Mouse (Mus musculus) kidney, adult 8-10 months (tissue): ENCODE results near the gene Zxdc.
A peak's percentile ranks its signal among the peaks of the same experiment; 100 is the strongest.

ENCODE experiments used
- DNase-seq, 2 experiments: peaks; one replicate each; pipeline ENCODE4 v3.0.0; 2022

Gene Zxdc

GRCm38 (mm10) chr6:90381465-90381864 is 12.2 kb downstream of the Zxdc start:
- DNase-seq = no peak

- no peak for DNase-seq
Observed at GRCm38 (mm10) chr6:90390629-90391028, 21.3 kb downstream of the Zxdc start.

- no peak for DNase-seq
Observed at GRCm38 (mm10) chr6:90393948-90394347, 24.7 kb downstream of the Zxdc start.

- no peak for DNase-seq
Observed at GRCm38 (mm10) chr6:90395751-90396150, 26.5 kb downstream of the Zxdc start.

- no peak for DNase-seq
Observed at GRCm38 (mm10) chr6:90397291-90397690, 28.0 kb downstream of the Zxdc start.

GRCm38 (mm10) chr6:90408632-90409031 is 39.3 kb downstream of the Zxdc start:
- DNase-seq = no peak

- no peak for DNase-seq
Observed at GRCm38 (mm10) chr6:90410972-90411371, 41.7 kb downstream of the Zxdc start.

GRCm38 (mm10) chr6:90411926-90412325 is 42.6 kb downstream of the Zxdc start:
- no peak for DNase-seq

- peak; percentile 83 to 84 for DNase-seq
Observed at GRCm38 (mm10) chr6:90422565-90422964, 53.3 kb downstream of the Zxdc start.

GRCm38 (mm10) chr6:90425361-90425760 is 56.1 kb downstream of the Zxdc start:
- DNase-seq = no peak

- no peak for DNase-seq
Observed at GRCm38 (mm10) chr6:90426003-90426402, 56.7 kb downstream of the Zxdc start.

GRCm38 (mm10) chr6:90428380-90428974 is 59.2 kb downstream of the Zxdc start, which contains the start of gene Cfap100:
Gene Cfap100, minus strand, starts transcription at chr6:90428797.
- DNase-seq = peak; percentile 71 to 83

GRCm38 (mm10) chr6:90429911-90430310 is 60.6 kb downstream of the Zxdc start:
- DNase-seq = peak in 1 of 2 experiments; percentile 45

- DNase-seq = no peak
Observed at GRCm38 (mm10) chr6:90431487-90431886, 62.2 kb downstream of the Zxdc start.

- no peak for DNase-seq
Observed at GRCm38 (mm10) chr6:90434687-90435086, 65.4 kb downstream of the Zxdc start.

GRCm38 (mm10) chr6:90435195-90435618 is 65.9 kb downstream of the Zxdc start:
- DNase-seq = peak; percentile 88 to 94

GRCm38 (mm10) chr6:90436192-90436907 is 67.1 kb downstream of the Zxdc start:
- DNase-seq = no peak

GRCm38 (mm10) chr6:90437041-90437440 is 67.7 kb downstream of the Zxdc start:
- DNase-seq = no peak

- DNase-seq = no peak
Observed at GRCm38 (mm10) chr6:90446883-90447282, 77.6 kb downstream of the Zxdc start.

GRCm38 (mm10) chr6:90450179-90450578 is 80.9 kb downstream of the Zxdc start:
- DNase-seq = peak; percentile 88 to 96

- DNase-seq = peak; percentile 93
Observed at GRCm38 (mm10) chr6:90450697-90451096, 81.4 kb downstream of the Zxdc start.

- DNase-seq = no peak
Observed at GRCm38 (mm10) chr6:90451512-90451911, 82.2 kb downstream of the Zxdc start.

GRCm38 (mm10) chr6:90452603-90453002 is 83.3 kb downstream of the Zxdc start:
- DNase-seq = no peak
